Comparison of ENCODE assay signal across 8 mouse cellular contexts in genomic region chr1:74964494-74965215, GRCm38 (mm10). TPM values are rescaled to one million over a fixed set of nuclear protein-coding genes. Genes with fewer than 3 reads are reported as not detected.
DNase-seq lines count a peak whose midpoint lies in the region; ATAC-seq and TF ChIP-seq lines count a peak whose summit lies in the region.

No protein-coding gene starts in this region.

- TF ChIP-seq EP300 in heart, adult 2 months (IDR thresholded peaks at IDR 0.05; ENCODE audit: insufficient read depth, low read depth, low read length) = peak; percentile 43; the same call in 1 of the 2 replicates
- no peak for TF ChIP-seq EP300 in stomach, postnatal 0 days (optimal IDR thresholded peaks at IDR 0.05)

- no peaks in the 10 kb centered on the region for H3K79me2 ChIP-seq in heart, adult 2 months (replicated peaks; ENCODE audit: control insufficient read depth, insufficient read depth, low read length)

- no peak for TF ChIP-seq POLR2A in heart, adult 2 months (IDR thresholded peaks at IDR 0.05; ENCODE audit: insufficient read depth, low read depth, low read length)
- no peak for TF ChIP-seq POLR2A in kidney, adult 2 months (IDR thresholded peaks at IDR 0.05; ENCODE audit: low read depth, low read length)

- H3K27me3 ChIP-seq in embryonic facial prominence, embryonic 11.5 days (ENCODE audit: control insufficient read depth, insufficient read depth, low read length) = no peaks in the 10 kb centered on the region
- 0 out of 2 replicates have a peak, but pooled peaks cover 1% of the 10 kb centered on the region for H3K27me3 ChIP-seq in heart, adult 2 months (ENCODE audit: control insufficient read depth, insufficient read depth, low read length)
- no peaks in the 10 kb centered on the region for H3K27me3 ChIP-seq in kidney, adult 2 months (replicated peaks; ENCODE audit: control insufficient read depth, insufficient read depth, low read length)
- peaks cover 20% of the 10 kb centered on the region; the same call in 1 of the 2 replicates for H3K27me3 ChIP-seq in limb, embryonic 12.5 days
- no peaks in the 10 kb centered on the region for H3K27me3 ChIP-seq in midbrain, postnatal 0 days (ENCODE audit: insufficient read depth, low read length)
- H3K27me3 ChIP-seq in stomach, postnatal 0 days (ENCODE audit: control insufficient read depth, insufficient read depth, low read length) = no peaks in the 10 kb centered on the region

- 0 out of 2 replicates have a peak, but pooled peaks have one; percentile 14 for ATAC-seq in embryonic facial prominence, embryonic 11.5 days (replicated peaks; ENCODE audit: insufficient number of reproducible peaks, low FRiP score, low TSS enrichment, low read depth)
- ATAC-seq in limb, embryonic 12.5 days (ENCODE audit: insufficient number of reproducible peaks, insufficient read depth, low FRiP score, low TSS enrichment, low read depth) = peak; percentile 74
- no peak for ATAC-seq in midbrain, postnatal 0 days (ENCODE audit: low FRiP score)
- peak; percentile 43 for ATAC-seq in stomach, postnatal 0 days (ENCODE audit: low FRiP score, low TSS enrichment)

- H3K9me3 ChIP-seq in embryonic facial prominence, embryonic 11.5 days (replicated peaks; ENCODE audit: control insufficient read depth, low read length) = no peaks in the 10 kb centered on the region
- no peaks in the 10 kb centered on the region for H3K9me3 ChIP-seq in limb, embryonic 12.5 days
- no peaks in the 10 kb centered on the region for H3K9me3 ChIP-seq in midbrain, postnatal 0 days (ENCODE audit: low read length)
- no peaks in the 10 kb centered on the region for H3K9me3 ChIP-seq in stomach, postnatal 0 days (ENCODE audit: control insufficient read depth, low read length)

- 0 out of 2 replicates have a peak, but pooled peaks cover 4% of the 10 kb centered on the region for H3K4me1 ChIP-seq in embryonic facial prominence, embryonic 11.5 days (ENCODE audit: control insufficient read depth, insufficient read depth, low read length)
- H3K4me1 ChIP-seq in heart, adult 2 months (ENCODE audit: control insufficient read depth, insufficient read depth, low read length) = no peaks in the 10 kb centered on the region
- peaks cover 23% of the 10 kb centered on the region for H3K4me1 ChIP-seq in kidney, adult 2 months (ENCODE audit: control insufficient read depth, insufficient read depth, low read length)
- peaks cover 10% of the 10 kb centered on the region for H3K4me1 ChIP-seq in limb, embryonic 12.5 days (replicated peaks)
- H3K4me1 ChIP-seq in midbrain, postnatal 0 days (ENCODE audit: insufficient read depth, low read length) = no peaks in the 10 kb centered on the region
- no peaks in the 10 kb centered on the region for H3K4me1 ChIP-seq in stomach, postnatal 0 days (replicated peaks; ENCODE audit: control insufficient read depth, insufficient read depth)

- H3K36me3 ChIP-seq in embryonic facial prominence, embryonic 11.5 days (replicated peaks; ENCODE audit: control insufficient read depth, insufficient read depth, low read depth, low read length) = no peaks in the 10 kb centered on the region
- H3K36me3 ChIP-seq in heart, adult 2 months (ENCODE audit: control insufficient read depth, insufficient read depth, low read length) = no peaks in the 10 kb centered on the region
- no peaks in the 10 kb centered on the region for H3K36me3 ChIP-seq in kidney, adult 2 months (ENCODE audit: control insufficient read depth, insufficient read depth, low read length)
- H3K36me3 ChIP-seq in limb, embryonic 12.5 days = no peaks in the 10 kb centered on the region
- H3K36me3 ChIP-seq in midbrain, postnatal 0 days (ENCODE audit: insufficient read depth, low read length) = no peaks in the 10 kb centered on the region
- no peaks in the 10 kb centered on the region for H3K36me3 ChIP-seq in stomach, postnatal 0 days (ENCODE audit: control insufficient read depth, insufficient read depth, low read length)

- H3K4me2 ChIP-seq in embryonic facial prominence, embryonic 11.5 days (ENCODE audit: low read depth, low read length) = peak overlapping the region; percentile 34
- H3K4me2 ChIP-seq in limb, embryonic 12.5 days = peak overlapping the region; percentile 62
- 0 out of 2 replicates have a peak overlapping the region, but pooled peaks have one; percentile 20 for H3K4me2 ChIP-seq in midbrain, postnatal 0 days (ENCODE audit: low read depth, low read length, poor library complexity, severe bottlenecking)
- H3K4me2 ChIP-seq in stomach, postnatal 0 days (replicated peaks; ENCODE audit: low read depth) = peak overlapping the region; percentile 45

- peak; percentile 83 for TF ChIP-seq CTCF in heart, adult 2 months (IDR thresholded peaks at IDR 0.05)
- TF ChIP-seq CTCF in kidney, adult 2 months (conservative IDR thresholded peaks at IDR 0.05; ENCODE audit: insufficient read depth, insufficient read length, low read depth, low read length) = peak; percentile 93
- TF ChIP-seq CTCF in midbrain, postnatal 0 days (IDR thresholded peaks at IDR 0.05) = peak; percentile 74
- TF ChIP-seq CTCF in stomach, postnatal 0 days (IDR thresholded peaks at IDR 0.05; ENCODE audit: low read depth) = peak; percentile 88

- peak overlapping the region; percentile 50 for H3K9ac ChIP-seq in embryonic facial prominence, embryonic 11.5 days (replicated peaks; ENCODE audit: low read length)
- no peak overlapping the region for H3K9ac ChIP-seq in heart, adult 2 months (ENCODE audit: low read depth, low read length)
- H3K9ac ChIP-seq in limb, embryonic 12.5 days (replicated peaks) = peak overlapping the region; percentile 51
- no peak overlapping the region for H3K9ac ChIP-seq in midbrain, postnatal 0 days (replicated peaks; ENCODE audit: low read length, poor library complexity, severe bottlenecking)
- H3K9ac ChIP-seq in stomach, postnatal 0 days (ENCODE audit: low read length) = peak overlapping the region; percentile 47

- H3K4me3 ChIP-seq in embryonic facial prominence, embryonic 11.5 days (ENCODE audit: low read depth, low read length) = no peak overlapping the region
- no peak overlapping the region for H3K4me3 ChIP-seq in heart, adult 2 months
- H3K4me3 ChIP-seq in kidney, adult 2 months (ENCODE audit: insufficient read depth, low read depth, low read length) = no peak overlapping the region
- peak overlapping the region; percentile 33 for H3K4me3 ChIP-seq in limb, embryonic 12.5 days (replicated peaks)
- H3K4me3 ChIP-seq in midbrain, postnatal 0 days (ENCODE audit: low read depth, low read length) = no peak overlapping the region
- peak overlapping the region; percentile 25; the same call in 1 of the 2 replicates for H3K4me3 ChIP-seq in stomach, postnatal 0 days (ENCODE audit: low read depth, low read length)

- intact Hi-C loops in heart, adult 2 months (cut with DNase I) = loop anchor here (2.0 kb wide), 1 partner anchor 52 kb away; no protein-coding TSS in a partner anchor

- 12% methylated on average over 16 of the region's 16 CpGs for WGBS in embryonic facial prominence, embryonic 11.5 days
- 26% methylated on average over 16 of the region's 16 CpGs for WGBS in heart, adult 2 months
- WGBS in kidney, adult 2 months = 18% methylated on average over 16 of the region's 16 CpGs
- 4% methylated on average over 16 of the region's 16 CpGs for WGBS in limb, embryonic 12.5 days
- WGBS in midbrain, postnatal 0 days = 18% methylated on average over 16 of the region's 16 CpGs
- WGBS in stomach, postnatal 0 days = 4% methylated on average over 16 of the region's 16 CpGs

- H3K27ac ChIP-seq in embryonic facial prominence, embryonic 11.5 days (replicated peaks; ENCODE audit: low read depth, low read length) = no peak overlapping the region
- H3K27ac ChIP-seq in heart, adult 2 months = no peak overlapping the region
- no peak overlapping the region for H3K27ac ChIP-seq in kidney, adult 2 months (ENCODE audit: insufficient read depth, low read depth, low read length)
- peak overlapping the region; percentile 83 for H3K27ac ChIP-seq in limb, embryonic 12.5 days
- H3K27ac ChIP-seq in midbrain, postnatal 0 days (ENCODE audit: low read depth, low read length) = no peak overlapping the region
- H3K27ac ChIP-seq in stomach, postnatal 0 days (replicated peaks) = peak overlapping the region; percentile 74

- DNase-seq in A20 (ENCODE audit: low read depth, low spot score) = peak; percentile 78
- DNase-seq in adrenal gland, postnatal 25 days = peak; percentile 80
- peak; percentile 94 for DNase-seq in embryonic facial prominence, embryonic 11.5 days (ENCODE audit: low spot score)
- DNase-seq in heart, adult 2 months = peak; percentile 67 to 72
- DNase-seq in kidney, adult 2 months = peak; percentile 88
- DNase-seq in midbrain, postnatal 0 days (ENCODE audit: low spot score) = peak; percentile 87
- peak; percentile 91 for DNase-seq in stomach, postnatal 0 days (ENCODE audit: low spot score)

RNA-seq across cellular contexts. Expression of gene Ihh, which starts 13.2 kb away (rescaled TPM):
- total RNA-seq in adrenal gland, postnatal 25 days (2021) = 0.24 TPM in 1 of 2 replicates, not detected in the other
- polyA plus RNA-seq in embryonic facial prominence, embryonic 11.5 days (2014; fragmentation: Nextera tagmentation; extraction: Ambion mirVana) = 0.32 TPM in 1 of 2 replicates, not detected in the other
- total RNA-seq in heart, adult 2 months (2021) = under 1 TPM; 0.14 to 0.16 TPM
- polyA plus RNA-seq in heart, adult 2 months (2012; rRNA removed) = 0.04 and 0.23 TPM in 2 replicates
- 30.3 and 43.5 TPM in 2 replicates for polyA plus RNA-seq in kidney, adult 2 months (2012; rRNA removed)
- 3.3 and 6.5 TPM in 2 replicates for polyA plus RNA-seq in limb, embryonic 12.5 days (2016; fragmentation: Nextera tagmentation; extraction: Ambion mirVana)
- total RNA-seq in midbrain, postnatal 0 days (2014; rRNA removed) = 0.16 and 1.2 TPM in 2 replicates
- 0.21 TPM in 2 replicates for polyA plus RNA-seq in midbrain, postnatal 0 days (2015; fragmentation: Nextera tagmentation; extraction: Ambion mirVana)
- 25.1 and 25.8 TPM in 2 replicates for polyA plus RNA-seq in stomach, postnatal 0 days (2015; fragmentation: Nextera tagmentation; extraction: Ambion mirVana)

RNA-seq across cellular contexts. Expression of gene Cfap65, which starts 29.3 kb away (rescaled TPM):
- 0.06 TPM in 1 of 2 replicates, not detected in the other for total RNA-seq in adrenal gland, postnatal 25 days (2021)
- polyA plus RNA-seq in embryonic facial prominence, embryonic 11.5 days (2014; fragmentation: Nextera tagmentation; extraction: Ambion mirVana) = 0.06 TPM in 1 of 2 replicates, not detected in the other
- not detected for total RNA-seq in heart, adult 2 months (2021)
- 0.03 and 2.3 TPM in 2 replicates for polyA plus RNA-seq in heart, adult 2 months (2012; rRNA removed)
- 1.6 and 2.4 TPM in 2 replicates for polyA plus RNA-seq in kidney, adult 2 months (2012; rRNA removed)
- polyA plus RNA-seq in limb, embryonic 12.5 days (2016; fragmentation: Nextera tagmentation; extraction: Ambion mirVana) = not detected in 2 replicates
- total RNA-seq in midbrain, postnatal 0 days (2014; rRNA removed) = 4.0 and 4.1 TPM in 2 replicates
- 0.94 and 1.5 TPM in 2 replicates for polyA plus RNA-seq in midbrain, postnatal 0 days (2015; fragmentation: Nextera tagmentation; extraction: Ambion mirVana)
- polyA plus RNA-seq in stomach, postnatal 0 days (2015; fragmentation: Nextera tagmentation; extraction: Ambion mirVana) = 0.04 TPM in 1 of 2 replicates, not detected in the other

Comparison
In these comparisons a context has a peak if more than half of its experiments do, and no peak if none do; other contexts are left out.
1. H3K27ac ChIP-seq: peak in limb, embryonic 12.5 days (single experiment) and stomach, postnatal 0 days (single experiment); none in embryonic facial prominence, embryonic 11.5 days (single experiment), heart, adult 2 months (single experiment), kidney, adult 2 months (single experiment) and midbrain, postnatal 0 days (single experiment).
2. H3K4me3 ChIP-seq: peak in limb, embryonic 12.5 days (single experiment) and stomach, postnatal 0 days (single experiment); none in embryonic facial prominence, embryonic 11.5 days (single experiment), heart, adult 2 months (single experiment), kidney, adult 2 months (single experiment) and midbrain, postnatal 0 days (single experiment).
3. H3K9ac ChIP-seq: peak in embryonic facial prominence, embryonic 11.5 days (single experiment), limb, embryonic 12.5 days (single experiment) and stomach, postnatal 0 days (single experiment); none in heart, adult 2 months (single experiment) and midbrain, postnatal 0 days (single experiment).
4. Peak in every context shown above with its lines, with median percentiles within 50 percentile points of each other: DNase-seq, H3K4me2 ChIP-seq and CTCF ChIP-seq.